Mouse (Mus musculus): ENCODE data around the gene Acox3.

DNA sequence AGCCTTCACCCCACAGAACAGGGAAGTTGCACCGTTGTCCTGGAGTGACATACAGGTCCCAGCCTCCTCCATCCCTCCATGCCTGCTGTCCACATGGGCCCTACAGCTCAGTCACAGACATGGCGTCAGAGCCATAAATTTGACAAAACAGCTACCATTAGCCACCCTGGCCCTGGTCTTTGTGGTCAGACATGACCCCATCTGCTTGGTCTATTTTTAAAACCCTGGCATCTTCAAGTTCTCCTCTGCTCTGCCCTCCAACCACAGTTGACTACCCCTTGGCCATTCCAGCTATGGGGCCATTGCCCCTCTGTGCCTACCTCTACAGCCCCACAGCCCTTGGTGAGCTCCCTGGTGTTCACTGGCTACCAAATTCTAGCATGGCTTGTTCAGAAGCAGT, 27.1 kb downstream of the Acox3 start:
- TF ChIP-seq CTCF (IDR thresholded peaks at IDR 0.05; ENCODE audit: low read depth, low read length) (no peak), POLR2A (IDR thresholded peaks at IDR 0.05; ENCODE audit: borderline replicate concordance, low read depth, low read length) (no peak)

Measured in bone marrow macrophage, adult 2 months (primary cell).